Mouse (Mus musculus) liver, embryonic 11.5 days (tissue): ENCODE results near the gene Gfpt1. TPM values are rescaled to one million over a fixed set of nuclear protein-coding genes. Genes with fewer than 3 reads are reported as not detected.

ENCODE experiments used
- ATAC-seq: fragments of 200-750 bp; cut with Nextera tagmentation; replicated peaks from 2 replicates; pipeline ENCODE4 v1.8.0; 2017; ENCODE audit warnings: moderate number of reproducible peaks, mild to moderate bottlenecking, moderate TSS enrichment, moderate library complexity; ENCODE audit not compliant: low FRiP score
- DNase-seq: peaks from one replicate; pipeline ENCODE4 v3.0.0-alpha.2; 2017; ENCODE audit warnings: low spot score
- H3K27ac ChIP-seq: fragments of 300-500 bp; sonication (generic); 2 replicates; pipeline ENCODE4 v1.5.1; 2014; ENCODE audit warnings: mild to moderate bottlenecking, low read depth, low read length, control low read depth
- H3K27me3 ChIP-seq: fragments of 300-500 bp; sonication (generic); replicated peaks from 2 replicates; pipeline ENCODE4 v1.6.1; 2014; ENCODE audit warnings: low read length, mixed read lengths; ENCODE audit not compliant: control insufficient read depth, insufficient read depth
- H3K36me3 ChIP-seq: fragments of 300-500 bp; sonication (generic); 2 replicates; pipeline ENCODE4 v1.6.1; 2014; ENCODE audit warnings: mild to moderate bottlenecking, low read length, moderate library complexity, mixed read lengths; ENCODE audit not compliant: control insufficient read depth, insufficient read depth
- H3K4me1 ChIP-seq: fragments of 300-500 bp; sonication (generic); replicated peaks from 2 replicates; pipeline ENCODE4 v1.6.1; 2014; ENCODE audit warnings: low read length, mixed read lengths; ENCODE audit not compliant: control insufficient read depth, insufficient read depth
- H3K4me2 ChIP-seq: fragments of 300-500 bp; sonication (generic); 2 replicates; pipeline ENCODE4 v1.6.1; 2014; ENCODE audit warnings: mild to moderate bottlenecking, control low read depth, moderate library complexity
- H3K4me3 ChIP-seq: fragments of 300-500 bp; sonication (generic); 2 replicates; pipeline ENCODE4 v1.5.1; 2014; ENCODE audit warnings: low read depth, low read length, control low read depth
- H3K9ac ChIP-seq: fragments of 300-500 bp; sonication (generic); 2 replicates; pipeline ENCODE4 v1.6.1; 2014; ENCODE audit warnings: low read depth, low read length, control low read depth
- H3K9me3 ChIP-seq: fragments of 300-500 bp; sonication (generic); 2 replicates; pipeline ENCODE4 v1.6.1; 2016; ENCODE audit warnings: low read length, inconsistent platforms, mixed read lengths; ENCODE audit not compliant: control insufficient read depth
- WGBS: fragments of 180-500 bp; shearing (Covaris S2); extraction: QIAGEN DNeasy Blood & Tissue Kit; methylation state at CpG from one replicate; pipeline ENCODE4 v1.1.7; 2014; 5-methylcytosine and 5-hydroxymethylcytosine counted together
- polyA plus RNA-seq: library from polyadenylated mRNA; unstranded; fragments of >200 nt; fragmentation: Nextera tagmentation; extraction: Ambion mirVana; gene quantifications from 2 replicates; pipeline ENCODE4 v1.2.1, GENCODE M21; 2014

Gfpt1 gene
- polyA plus RNA-seq, 1 experiment from 2014 or later: 15.8 TPM

DNA sequence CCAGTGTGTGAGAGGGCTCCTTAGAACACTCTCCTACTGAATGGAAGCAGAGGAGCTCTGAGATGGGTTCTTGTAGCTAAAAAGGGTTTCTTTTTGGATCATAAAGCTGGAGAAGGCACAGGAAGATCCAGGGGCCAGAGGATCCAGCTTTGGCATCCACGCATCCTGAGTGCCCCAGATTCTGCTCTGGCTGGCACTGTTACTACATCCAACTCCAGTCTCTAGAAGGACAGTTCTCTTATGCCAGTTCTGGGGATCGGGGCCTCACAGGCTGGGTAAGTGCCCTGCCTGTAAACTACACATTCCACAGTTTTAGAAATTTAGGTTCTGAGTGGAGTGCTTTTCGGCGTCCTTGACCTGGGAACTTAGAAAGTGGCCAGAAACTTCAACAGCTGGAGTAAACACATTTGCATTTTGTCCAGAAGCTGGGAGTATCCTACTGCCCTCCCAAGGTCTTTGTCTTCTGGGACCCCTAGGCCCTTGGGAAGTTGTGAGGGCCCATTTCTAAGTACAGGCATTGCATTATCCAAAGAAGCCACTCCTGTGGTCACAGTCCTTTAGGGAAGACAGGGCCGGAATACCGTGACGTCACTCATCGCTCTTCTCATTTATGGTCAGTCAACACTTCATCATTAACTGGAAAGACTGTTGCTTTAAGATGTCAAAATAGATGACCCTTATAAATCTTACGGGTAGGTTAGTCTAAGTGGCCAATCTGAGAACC, 57.8 kb downstream of the Gfpt1 start:
- H3K4me2 ChIP-seq: no peak overlapping the region
- no peaks in the 10 kb centered on the region for H3K27me3 ChIP-seq
- 86% methylated on average over 9 of the region's 9 CpGs for WGBS
- no peaks in the 10 kb centered on the region for H3K36me3 ChIP-seq
- H3K4me3 ChIP-seq: no peak overlapping the region
- no peak overlapping the region for H3K9ac ChIP-seq
- H3K27ac ChIP-seq: no peak overlapping the region
- H3K9me3 ChIP-seq: no peaks in the 10 kb centered on the region
- ATAC-seq (no peak), DNase-seq (no peak)
- H3K4me1 ChIP-seq: peaks cover 8% of the 10 kb centered on the region

DNA sequence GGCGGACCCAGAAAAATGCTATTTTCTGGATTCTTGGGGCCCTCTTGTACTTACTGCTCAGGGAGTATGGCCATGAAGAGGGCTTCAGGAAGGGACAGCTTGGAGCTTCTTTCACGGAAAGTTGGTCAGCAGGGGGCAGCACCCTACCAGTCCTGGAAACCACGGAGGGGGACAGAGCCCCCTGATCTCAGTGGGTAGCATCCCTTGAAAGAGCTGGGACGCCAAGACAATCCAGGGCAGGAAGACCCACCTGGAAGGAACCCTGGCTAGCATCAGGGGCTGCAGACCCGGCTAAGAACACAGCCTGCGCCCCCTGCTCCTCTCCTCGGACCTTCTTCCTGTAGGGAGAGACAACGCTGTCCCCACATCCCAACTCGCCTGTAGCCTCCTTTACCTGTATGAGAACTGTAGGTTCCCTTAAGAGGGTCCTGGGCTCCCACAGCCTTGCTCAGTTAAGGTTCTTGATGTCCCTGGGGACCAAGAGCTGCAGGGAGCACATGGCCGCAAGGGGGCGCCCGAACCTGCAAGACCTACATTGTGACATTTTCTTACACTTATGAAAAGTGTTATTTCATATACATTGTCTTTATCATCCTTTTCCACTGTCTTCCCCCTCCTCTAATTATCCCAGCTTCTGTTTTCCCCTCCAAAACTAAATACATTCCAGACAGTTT, 58.8 kb downstream of the Gfpt1 start:
- Histone ChIP-seq H3K9me3 (no peaks in the 10 kb centered on the region), H3K36me3 (no peaks in the 10 kb centered on the region), H3K4me2 (peak overlapping the region; percentile 56), H3K27me3 (no peaks in the 10 kb centered on the region), H3K4me1 (peaks cover 8% of the 10 kb centered on the region), H3K27ac (no peak overlapping the region), H3K9ac (no peak overlapping the region), H3K4me3 (no peak overlapping the region)
- ATAC-seq: peak; percentile 29; the same call in 1 of the 2 replicates
- WGBS: 11% methylated on average over 12 of the region's 12 CpGs
- peak; percentile 81 for DNase-seq

DNA sequence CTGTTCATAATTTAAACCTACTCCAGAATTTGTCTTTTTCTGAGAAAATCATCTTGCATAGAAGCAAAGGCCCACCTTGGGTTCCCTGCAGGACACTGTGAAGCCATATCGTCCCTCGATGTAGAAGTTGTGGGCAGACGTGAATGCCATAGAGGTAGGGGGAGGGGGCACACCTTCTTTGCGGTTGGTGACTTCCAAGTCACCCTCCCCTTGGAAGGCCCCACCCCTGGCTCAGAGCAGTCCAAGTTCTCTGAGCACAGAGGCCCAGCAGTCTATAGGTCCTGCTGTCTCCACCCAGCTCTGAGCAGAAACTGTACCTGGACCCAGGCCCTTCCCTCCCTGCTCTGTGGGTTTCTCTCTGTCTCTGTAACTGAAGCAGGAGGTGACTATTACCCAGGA, 59.3 kb downstream of the Gfpt1 start:
- 0 out of 2 replicates have a peak, but pooled peaks have one; percentile 47 for ATAC-seq
- WGBS: 22% methylated on average over 4 of the region's 4 CpGs
- H3K4me1 ChIP-seq: peaks cover 8% of the 10 kb centered on the region
- no peak overlapping the region for H3K9ac ChIP-seq
- no peak overlapping the region for H3K4me3 ChIP-seq
- DNase-seq: no peak
- no peaks in the 10 kb centered on the region for H3K27me3 ChIP-seq
- no peak overlapping the region for H3K4me2 ChIP-seq
- H3K36me3 ChIP-seq: no peaks in the 10 kb centered on the region
- no peak overlapping the region for H3K27ac ChIP-seq
- no peaks in the 10 kb centered on the region for H3K9me3 ChIP-seq

DNA sequence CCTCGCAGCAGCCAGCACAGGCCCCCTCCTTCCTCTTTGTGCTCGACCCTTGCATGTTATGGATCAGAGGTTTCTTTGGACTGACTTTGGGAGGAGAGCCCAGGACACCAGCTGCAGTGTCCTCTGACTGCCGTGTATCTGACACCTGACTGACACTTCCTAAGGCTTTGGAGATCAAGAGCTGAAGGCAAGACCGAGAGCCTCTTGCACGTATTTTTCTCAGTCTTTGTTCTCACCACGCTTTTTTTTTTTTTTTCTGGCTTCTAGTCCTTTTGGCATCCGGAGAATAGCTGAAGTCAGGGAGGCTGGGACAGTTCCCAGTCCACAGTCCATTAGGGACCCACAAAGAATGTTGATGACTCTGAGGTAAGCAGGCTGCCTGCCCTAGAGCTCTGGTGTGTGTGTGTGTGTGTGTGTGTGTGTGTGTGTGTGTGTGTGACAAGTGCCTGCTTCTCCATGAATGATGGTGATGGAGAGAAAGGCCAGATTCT, 59.8 kb downstream of the Gfpt1 start:
- H3K4me3 ChIP-seq: no peak overlapping the region
- no peaks in the 10 kb centered on the region for H3K36me3 ChIP-seq
- H3K27me3 ChIP-seq: no peaks in the 10 kb centered on the region
- H3K4me2 ChIP-seq: no peak overlapping the region
- DNase-seq: no peak
- no peak overlapping the region for H3K27ac ChIP-seq
- H3K9me3 ChIP-seq: no peaks in the 10 kb centered on the region
- H3K9ac ChIP-seq: no peak overlapping the region
- WGBS: 42% methylated on average over 7 of the region's 7 CpGs
- no peak for ATAC-seq
- peaks cover 8% of the 10 kb centered on the region for H3K4me1 ChIP-seq

- Histone ChIP-seq H3K4me2 (no peak overlapping the region), H3K36me3 (no peaks in the 10 kb centered on the region), H3K9me3 (no peaks in the 10 kb centered on the region), H3K4me1 (peaks cover 8% of the 10 kb centered on the region), H3K27ac (no peak overlapping the region), H3K9ac (no peak overlapping the region), H3K4me3 (no peak overlapping the region), H3K27me3 (no peaks in the 10 kb centered on the region)
- no peak for DNase-seq
- WGBS: 90% methylated on average over 1 of the region's 1 CpGs
- ATAC-seq: no peak
Observed at GRCm38 (mm10) chr6:87103314-87103713, 60.7 kb downstream of the Gfpt1 start.

DNA sequence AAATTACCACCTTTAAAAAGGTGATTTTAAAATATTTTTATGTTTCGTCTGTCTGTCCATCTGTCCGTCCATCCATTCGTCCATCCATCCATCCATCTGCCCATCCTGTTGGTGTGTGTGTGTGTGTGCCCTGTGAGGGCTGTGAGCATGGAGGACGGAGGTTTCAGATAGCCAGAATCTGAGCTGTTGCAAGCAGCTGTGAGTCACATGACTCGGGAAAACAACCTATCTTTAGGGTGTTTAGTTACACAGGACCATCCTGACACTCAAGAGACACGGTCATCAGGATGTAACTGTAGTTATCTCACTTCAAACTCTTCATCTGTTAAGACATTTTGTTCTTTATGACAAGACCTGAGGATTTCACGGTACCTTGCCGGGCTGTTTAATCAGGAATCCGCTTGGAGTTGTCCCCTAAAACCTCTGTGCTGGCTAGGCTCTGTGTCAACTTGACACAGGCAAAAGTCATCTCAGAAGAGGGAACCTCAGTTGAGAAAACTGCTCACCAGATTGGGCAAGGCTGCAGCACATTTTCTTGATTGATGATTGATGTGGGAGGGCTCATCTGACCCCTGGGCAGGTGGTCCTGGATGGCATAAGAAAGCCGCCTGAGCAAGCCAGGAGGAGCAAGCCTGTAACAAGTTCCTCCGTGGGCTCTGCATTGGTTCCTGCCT, 61.6 kb downstream of the Gfpt1 start, which contains the start of gene D6Ertd527e:
Gene D6Ertd527e (plus strand): TSS at position 624 of the 674 bp plus-strand sequence.
- Histone ChIP-seq H3K4me1 (peaks cover 8% of the 10 kb centered on the region), H3K4me2 (no peak within 1 kb of the TSS), H3K4me3 (no peak within 1 kb of the TSS), H3K27ac (no peak within 1 kb of the TSS), H3K9me3 (no peaks in the 10 kb centered on the region), H3K9ac (no peak within 1 kb of the TSS), H3K27me3 (no peaks in the 10 kb centered on the region), H3K36me3 (no peaks in the 10 kb centered on the region)
- DNase-seq (no peak), ATAC-seq (no peak)
- 71% methylated on average over 11 of the region's 11 CpGs for WGBS

DNA sequence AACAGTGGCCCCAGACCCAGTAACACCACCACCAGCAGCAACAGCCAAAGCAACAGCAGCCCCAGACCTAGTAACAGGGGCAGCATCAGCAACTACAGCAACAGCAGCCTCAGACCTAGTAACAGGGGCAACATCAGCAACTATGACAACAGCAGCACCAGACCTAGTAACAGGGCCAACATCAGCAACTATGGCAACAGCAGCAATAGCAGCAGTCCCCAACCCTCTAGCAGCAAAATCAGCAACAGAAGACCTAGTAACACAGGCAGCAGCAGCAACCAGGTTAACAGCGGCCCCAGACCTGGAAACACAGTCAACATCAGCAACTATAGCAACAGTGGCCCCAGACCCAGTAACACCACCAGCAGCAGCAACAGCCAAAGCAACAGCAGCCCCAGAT, 68.8 kb downstream of the Gfpt1 start:
- H3K27ac ChIP-seq: no peak overlapping the region
- H3K9ac ChIP-seq: no peak overlapping the region
- no peak overlapping the region for H3K4me2 ChIP-seq
- no peaks in the 10 kb centered on the region for H3K9me3 ChIP-seq
- DNase-seq: no peak
- no peak for ATAC-seq
- no peaks in the 10 kb centered on the region for H3K36me3 ChIP-seq
- H3K4me3 ChIP-seq: no peak overlapping the region
- WGBS: 85% methylated on average over 1 of the region's 1 CpGs
- H3K4me1 ChIP-seq: no peaks in the 10 kb centered on the region
- H3K27me3 ChIP-seq: no peaks in the 10 kb centered on the region

- WGBS: 86% methylated on average over 6 of the region's 6 CpGs
- ATAC-seq (no peak), DNase-seq (no peak)
- no peak overlapping the region for H3K27ac ChIP-seq
- no peaks in the 10 kb centered on the region for H3K9me3 ChIP-seq
- no peaks in the 10 kb centered on the region for H3K36me3 ChIP-seq
- no peak overlapping the region for H3K4me3 ChIP-seq
- no peaks in the 10 kb centered on the region for H3K27me3 ChIP-seq
- no peak overlapping the region for H3K4me2 ChIP-seq
- H3K4me1 ChIP-seq: no peaks in the 10 kb centered on the region
- H3K9ac ChIP-seq: no peak overlapping the region
Observed at GRCm38 (mm10) chr6:87112125-87112524, 69.5 kb downstream of the Gfpt1 start.
